Mouse (Mus musculus) cortical plate, adult 2 months (tissue): ENCODE measurements around the gene Calm4.

ENCODE experiments used
- CTCF ChIP-seq: fragments of 200-500 bp; IDR thresholded peaks from 2 replicates; pipeline ENCODE4 v1.5.1; 2011; ENCODE audit warnings: mild to moderate bottlenecking, control low read depth, low read length; ENCODE audit not compliant: insufficient read depth; ENCODE audit errors: extremely low read depth
- POLR2A ChIP-seq: fragments of 200-500 bp; IDR thresholded peaks from 2 replicates; pipeline ENCODE4 v1.6.1; 2011; ENCODE audit warnings: mild to moderate bottlenecking, low read length, control low read depth; ENCODE audit not compliant: insufficient read depth; ENCODE audit errors: extremely low read depth

DNA sequence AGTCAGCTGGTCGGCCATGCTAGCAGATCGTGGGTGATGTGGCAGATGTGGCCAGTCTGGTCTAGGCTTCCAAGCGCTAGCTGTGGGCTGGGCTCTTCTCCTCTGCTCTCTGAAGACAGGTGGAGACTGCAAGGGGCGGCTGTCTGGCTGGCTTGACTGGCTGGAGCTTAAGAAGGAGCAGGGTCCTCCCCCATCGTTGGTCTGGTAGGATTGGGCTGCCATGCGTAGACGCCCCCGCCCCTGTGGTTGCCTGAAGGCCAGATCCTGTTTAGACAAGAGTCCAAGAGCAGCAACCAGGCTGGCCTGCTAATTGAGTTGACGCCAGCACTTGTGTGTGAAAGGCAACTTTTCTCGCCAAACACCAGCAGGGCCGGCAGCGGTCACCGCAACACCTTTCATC lies 33.4 kb upstream of the Calm4 start, which contains the start of gene Calml3:
- TF ChIP-seq CTCF (no peak), POLR2A (no peak)
